Mouse (Mus musculus): ENCODE measurements around the gene Ap4b1. TPM values are rescaled to one million over a fixed set of nuclear protein-coding genes. Genes with fewer than 3 reads are reported as not detected.
"Not testable (repeated sequence)": the region's sequence is repeated elsewhere in the genome, so short reads cannot be mapped to it uniquely, and the experiment has no call there.

Ap4b1 gene
- polyA plus RNA-seq, 1 experiment from 2014 or later, result 25.1 TPM

DNA sequence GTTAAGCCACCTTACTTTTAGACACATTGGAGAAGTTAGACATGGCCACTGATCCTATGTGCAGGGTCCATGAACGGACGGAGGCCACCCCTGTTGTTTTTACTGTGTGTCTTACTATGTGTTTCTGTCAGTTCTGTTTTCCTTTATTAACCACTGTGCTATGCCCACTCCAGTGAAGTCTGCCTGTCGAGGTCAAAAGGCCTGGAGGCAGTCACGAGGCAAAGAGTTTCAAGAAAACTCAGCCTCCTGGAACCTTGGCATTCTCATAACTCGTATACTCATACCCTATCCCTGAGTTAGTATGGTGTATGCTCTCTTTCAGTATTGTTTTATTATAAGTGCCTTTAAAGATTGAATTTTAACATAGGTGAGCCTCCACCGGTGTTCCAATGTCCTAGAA lies 30.4 kb downstream of the Ap4b1 start:
- 96% methylated on average over 6 of the region's 6 CpGs for WGBS
- no peak overlapping the region for H3K4me3 ChIP-seq (ENCODE audit: low read depth, low read length)

DNA sequence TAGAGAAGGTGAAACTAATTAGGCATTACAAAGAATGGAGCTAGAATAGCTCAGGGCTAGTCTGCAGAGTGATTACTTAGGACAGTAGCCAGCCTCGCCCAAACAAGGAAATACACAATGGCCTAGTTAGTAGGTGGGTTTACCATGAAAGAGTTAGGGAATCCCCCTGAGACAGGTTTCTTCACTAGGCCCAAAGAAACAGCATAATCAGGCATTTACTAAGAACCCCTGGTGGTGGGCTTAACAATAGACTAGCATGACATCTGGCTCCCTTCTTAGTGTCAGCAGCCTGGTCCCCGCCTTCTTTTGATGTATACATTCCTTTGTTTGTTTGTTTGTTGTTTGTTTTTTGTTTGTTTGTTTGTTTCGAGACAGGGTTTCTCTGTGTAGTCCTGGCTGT lies 30.9 kb downstream of the Ap4b1 start:
- ATAC-seq (ENCODE audit: low read depth); H3K9ac ChIP-seq (replicated peaks; ENCODE audit: low read depth, low read length); H3K36me3 ChIP-seq (ENCODE audit: control insufficient read depth, insufficient read depth, low read length); H3K9me3 ChIP-seq (ENCODE audit: control insufficient read depth, low read length); H3K27me3 ChIP-seq (ENCODE audit: control insufficient read depth, insufficient read depth, low read length); H3K4me2 ChIP-seq (ENCODE audit: low read depth, low read length); H3K4me3 ChIP-seq (ENCODE audit: low read depth, low read length); H3K27ac ChIP-seq (ENCODE audit: low read depth, low read length); H3K4me1 ChIP-seq (ENCODE audit: control insufficient read depth, insufficient read depth, low read length): not testable (repeated sequence)
- 75% methylated on average over 3 of the region's 3 CpGs for WGBS

More for the DNA sequence above, 30.4 kb downstream of the Ap4b1 start:
- ATAC-seq (ENCODE audit: low read depth), result no peak
- Histone ChIP-seq H3K4me1 (ENCODE audit: control insufficient read depth, insufficient read depth, low read length) (no peaks in the 10 kb centered on the region), H3K36me3 (ENCODE audit: control insufficient read depth, insufficient read depth, low read length) (no peaks in the 10 kb centered on the region), H3K4me2 (ENCODE audit: low read depth, low read length) (no peak overlapping the region), H3K9me3 (ENCODE audit: control insufficient read depth, low read length) (no peaks in the 10 kb centered on the region), H3K27me3 (ENCODE audit: control insufficient read depth, insufficient read depth, low read length) (no peaks in the 10 kb centered on the region), H3K9ac (replicated peaks; ENCODE audit: low read depth, low read length) (no peak overlapping the region), H3K27ac (ENCODE audit: low read depth, low read length) (no peak overlapping the region)

DNA sequence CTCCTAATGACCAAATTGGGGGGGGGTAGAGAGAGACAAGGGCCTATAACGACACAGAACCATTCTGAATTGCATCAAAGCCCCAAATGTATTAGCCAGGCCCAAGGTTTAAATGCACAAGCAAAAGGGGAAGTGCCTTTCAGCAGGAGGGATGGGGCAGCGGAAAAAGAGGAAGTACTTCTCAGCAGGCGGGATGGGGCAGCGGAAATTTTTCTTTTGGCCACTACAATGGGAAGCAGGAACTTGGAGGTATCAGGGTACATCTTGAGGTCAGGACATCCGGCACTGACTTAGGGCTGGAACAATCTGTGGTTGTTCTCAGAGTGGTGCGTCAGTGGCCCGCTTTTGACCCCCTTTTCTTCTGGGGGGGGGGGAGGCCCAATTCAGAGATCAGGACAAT lies 31.6 kb downstream of the Ap4b1 start:
- H3K4me3 ChIP-seq (ENCODE audit: low read depth, low read length); H3K9ac ChIP-seq (replicated peaks; ENCODE audit: low read depth, low read length); H3K36me3 ChIP-seq (ENCODE audit: control insufficient read depth, insufficient read depth, low read length); H3K27ac ChIP-seq (ENCODE audit: low read depth, low read length); H3K4me1 ChIP-seq (ENCODE audit: control insufficient read depth, insufficient read depth, low read length); H3K27me3 ChIP-seq (ENCODE audit: control insufficient read depth, insufficient read depth, low read length); H3K4me2 ChIP-seq (ENCODE audit: low read depth, low read length); ATAC-seq (ENCODE audit: low read depth); H3K9me3 ChIP-seq (ENCODE audit: control insufficient read depth, low read length): not testable (repeated sequence)
- 93% methylated on average over 7 of the region's 7 CpGs for WGBS

DNA sequence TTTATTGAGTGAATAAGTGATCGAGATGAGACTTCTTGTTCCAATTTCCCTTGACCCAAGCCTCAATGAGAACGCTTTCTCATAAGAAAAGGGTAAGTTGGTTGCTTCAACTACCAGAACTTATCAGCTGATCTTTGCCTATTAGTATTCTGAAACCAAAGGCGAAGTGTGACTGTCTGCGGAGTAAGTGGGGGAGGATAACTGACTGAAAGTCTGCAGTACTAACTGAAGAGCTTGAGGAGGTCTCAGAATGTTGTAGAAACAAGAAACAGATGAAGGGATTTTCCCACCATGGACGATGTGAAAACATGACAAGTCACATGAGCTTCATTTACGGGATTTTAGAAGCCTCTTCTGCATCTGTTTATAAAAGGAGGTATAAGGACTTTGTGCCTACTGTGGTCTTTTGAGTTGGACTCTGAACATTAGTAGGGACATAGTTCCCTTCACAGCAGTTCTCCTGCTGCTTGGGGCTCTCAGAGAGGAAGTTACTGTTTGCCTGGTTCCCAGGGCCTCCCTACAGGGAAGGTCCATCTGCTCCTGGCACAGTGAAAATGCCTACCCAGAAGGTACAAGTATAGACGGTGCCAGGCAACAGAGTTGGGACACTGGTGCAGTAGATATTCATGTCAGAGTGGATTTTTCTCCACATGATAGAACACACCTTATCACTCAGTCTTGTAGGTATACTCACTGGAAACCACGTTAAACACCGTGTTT lies 41.5 kb downstream of the Ap4b1 start:
- H3K4me1 ChIP-seq (ENCODE audit: control insufficient read depth, insufficient read depth, low read length), result no peaks in the 10 kb centered on the region
- WGBS, result 87% methylated on average over 9 of the region's 9 CpGs
- ATAC-seq (ENCODE audit: low read depth), result no peak

DNA sequence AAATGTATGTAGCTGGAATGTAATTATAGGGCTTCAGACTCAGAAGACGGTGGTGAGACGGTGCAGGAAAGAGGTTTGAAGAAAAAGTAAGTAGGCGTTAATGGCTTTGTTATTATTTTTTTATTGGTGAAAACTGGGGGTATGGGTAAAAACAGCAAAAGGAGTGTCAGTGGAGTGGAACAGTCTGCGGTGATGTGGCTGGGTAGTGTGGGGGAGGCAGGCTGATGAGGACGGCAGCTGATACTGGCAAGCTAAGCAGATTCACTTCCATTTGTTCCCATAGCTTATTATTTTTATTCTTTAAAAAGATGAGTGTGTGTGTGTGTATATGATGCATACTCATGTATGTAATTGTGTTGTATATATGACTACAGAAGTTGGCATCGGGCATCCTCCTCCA lies 42.2 kb downstream of the Ap4b1 start:
- Histone ChIP-seq H3K27ac (ENCODE audit: low read depth, low read length) (no peak overlapping the region), H3K27me3 (ENCODE audit: control insufficient read depth, insufficient read depth, low read length) (no peaks in the 10 kb centered on the region), H3K4me2 (ENCODE audit: low read depth, low read length) (no peak overlapping the region), H3K36me3 (ENCODE audit: control insufficient read depth, insufficient read depth, low read length) (no peaks in the 10 kb centered on the region), H3K9ac (replicated peaks; ENCODE audit: low read depth, low read length) (no peak overlapping the region), H3K4me3 (ENCODE audit: low read depth, low read length) (no peak overlapping the region), H3K4me1 (ENCODE audit: control insufficient read depth, insufficient read depth, low read length) (no peaks in the 10 kb centered on the region), H3K9me3 (ENCODE audit: control insufficient read depth, low read length) (no peaks in the 10 kb centered on the region)
- WGBS, result 90% methylated on average over 6 of the region's 6 CpGs
- ATAC-seq (ENCODE audit: low read depth), result no peak

More for the DNA sequence above, 41.5 kb downstream of the Ap4b1 start:
- Histone ChIP-seq H3K4me3 (ENCODE audit: low read depth, low read length) (no peak overlapping the region), H3K9me3 (ENCODE audit: control insufficient read depth, low read length) (no peaks in the 10 kb centered on the region), H3K4me2 (ENCODE audit: low read depth, low read length) (no peak overlapping the region), H3K27me3 (ENCODE audit: control insufficient read depth, insufficient read depth, low read length) (no peaks in the 10 kb centered on the region), H3K36me3 (ENCODE audit: control insufficient read depth, insufficient read depth, low read length) (no peaks in the 10 kb centered on the region), H3K27ac (ENCODE audit: low read depth, low read length) (no peak overlapping the region), H3K9ac (replicated peaks; ENCODE audit: low read depth, low read length) (no peak overlapping the region)

DNA sequence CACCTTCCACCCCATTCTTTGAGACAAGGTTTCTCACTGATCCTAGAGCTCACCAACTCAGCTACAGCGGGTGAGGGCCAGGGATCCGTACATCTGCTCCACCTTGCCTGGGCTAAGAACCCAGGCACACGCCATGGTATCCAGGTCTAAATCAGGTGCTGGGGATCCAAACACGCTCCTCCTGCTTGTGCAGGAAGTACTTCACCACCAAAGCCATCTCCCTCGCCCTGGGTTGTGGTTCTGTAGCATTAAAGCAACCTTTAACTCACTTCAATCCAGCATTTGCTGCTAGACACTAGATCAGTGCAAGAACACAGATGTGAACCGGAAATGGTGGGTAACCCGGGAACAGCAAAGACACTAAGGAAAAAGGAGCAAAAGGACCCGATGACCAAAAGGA lies 42.6 kb downstream of the Ap4b1 start:
- no peak overlapping the region for H3K4me2 ChIP-seq (ENCODE audit: low read depth, low read length)
- no peaks in the 10 kb centered on the region for H3K4me1 ChIP-seq (ENCODE audit: control insufficient read depth, insufficient read depth, low read length)
- H3K27me3 ChIP-seq (ENCODE audit: control insufficient read depth, insufficient read depth, low read length), result no peaks in the 10 kb centered on the region
- H3K9me3 ChIP-seq (ENCODE audit: control insufficient read depth, low read length), result no peaks in the 10 kb centered on the region
- 83% methylated on average over 8 of the region's 8 CpGs for WGBS
- H3K9ac ChIP-seq (replicated peaks; ENCODE audit: low read depth, low read length), result no peak overlapping the region
- ATAC-seq (ENCODE audit: low read depth), result no peak
- H3K4me3 ChIP-seq (ENCODE audit: low read depth, low read length), result no peak overlapping the region
- H3K36me3 ChIP-seq (ENCODE audit: control insufficient read depth, insufficient read depth, low read length), result no peaks in the 10 kb centered on the region
- H3K27ac ChIP-seq (ENCODE audit: low read depth, low read length), result no peak overlapping the region

DNA sequence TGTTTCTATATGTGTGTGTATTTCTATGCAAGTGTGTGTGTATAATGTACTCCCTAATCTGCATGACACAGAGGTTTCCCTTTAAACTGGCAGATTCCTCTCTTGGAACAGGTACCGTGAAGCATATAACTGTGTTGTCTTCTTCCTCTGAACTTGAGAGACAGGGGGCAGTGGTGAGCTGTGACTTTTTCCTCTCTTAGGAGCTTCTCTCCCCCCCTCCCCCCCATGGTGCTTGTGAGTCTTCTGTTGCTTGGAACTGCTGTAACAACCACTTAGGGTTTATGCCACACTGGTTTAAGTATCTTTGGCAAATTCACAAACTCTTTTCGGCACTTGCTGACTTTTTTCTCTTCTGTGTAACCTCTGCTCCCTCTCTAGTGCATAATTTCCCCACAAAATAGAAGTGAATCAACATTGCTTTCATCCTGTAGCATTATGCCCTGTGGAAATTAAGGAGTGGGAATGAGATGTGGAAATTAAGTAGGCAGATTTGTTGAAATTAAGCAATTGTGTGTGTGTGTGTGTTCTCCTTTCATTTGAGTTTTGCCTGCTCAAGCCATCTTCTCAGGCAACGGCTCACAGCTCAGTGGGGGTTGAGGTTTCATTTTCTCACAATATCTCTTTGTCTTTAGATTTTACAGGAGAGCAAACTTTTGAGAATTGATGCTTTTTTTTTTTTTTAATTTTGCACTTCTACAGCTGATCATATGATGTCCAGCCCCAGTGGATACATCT lies 43.4 kb downstream of the Ap4b1 start:
- WGBS, result 64% methylated on average over 3 of the region's 3 CpGs

DNA sequence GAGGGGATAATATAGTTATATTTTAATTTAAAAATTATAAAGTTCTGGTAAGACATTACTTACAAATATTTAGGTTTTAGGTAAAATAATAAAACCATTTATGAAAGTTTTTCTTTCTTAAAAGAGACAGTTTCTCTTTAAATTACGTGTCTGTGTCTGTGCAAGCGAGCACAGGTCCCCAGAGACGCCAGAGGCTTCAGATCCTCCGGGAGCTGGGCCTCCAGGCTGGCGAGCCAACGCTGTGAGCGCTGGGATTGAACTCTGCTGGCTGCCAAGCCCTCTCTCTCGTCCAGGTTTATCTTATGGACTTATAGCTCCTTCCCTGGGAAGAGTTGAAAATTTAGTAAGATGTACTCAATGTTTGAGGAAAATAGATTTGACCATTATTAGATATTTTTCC lies 44.5 kb downstream of the Ap4b1 start:
- no peaks in the 10 kb centered on the region for H3K27me3 ChIP-seq (ENCODE audit: control insufficient read depth, insufficient read depth, low read length)
- H3K4me1 ChIP-seq (ENCODE audit: control insufficient read depth, insufficient read depth, low read length), result no peaks in the 10 kb centered on the region
- H3K4me2 ChIP-seq (ENCODE audit: low read depth, low read length), result no peak overlapping the region
- H3K4me3 ChIP-seq (ENCODE audit: low read depth, low read length), result no peak overlapping the region
- H3K27ac ChIP-seq (ENCODE audit: low read depth, low read length), result no peak overlapping the region
- no peak overlapping the region for H3K9ac ChIP-seq (replicated peaks; ENCODE audit: low read depth, low read length)
- no peak for ATAC-seq (ENCODE audit: low read depth)
- no peaks in the 10 kb centered on the region for H3K9me3 ChIP-seq (ENCODE audit: control insufficient read depth, low read length)
- H3K36me3 ChIP-seq (ENCODE audit: control insufficient read depth, insufficient read depth, low read length), result no peaks in the 10 kb centered on the region
- WGBS, result 66% methylated on average over 8 of the region's 8 CpGs

More for the DNA sequence above, 43.4 kb downstream of the Ap4b1 start:
- H3K9me3 ChIP-seq (ENCODE audit: control insufficient read depth, low read length), result no peaks in the 10 kb centered on the region
- H3K27me3 ChIP-seq (ENCODE audit: control insufficient read depth, insufficient read depth, low read length), result no peaks in the 10 kb centered on the region
- no peaks in the 10 kb centered on the region for H3K36me3 ChIP-seq (ENCODE audit: control insufficient read depth, insufficient read depth, low read length)
- H3K4me3 ChIP-seq (ENCODE audit: low read depth, low read length), result no peak overlapping the region
- no peak overlapping the region for H3K4me2 ChIP-seq (ENCODE audit: low read depth, low read length)
- ATAC-seq (ENCODE audit: low read depth), result no peak
- H3K4me1 ChIP-seq (ENCODE audit: control insufficient read depth, insufficient read depth, low read length), result no peaks in the 10 kb centered on the region
- no peak overlapping the region for H3K27ac ChIP-seq (ENCODE audit: low read depth, low read length)
- H3K9ac ChIP-seq (replicated peaks; ENCODE audit: low read depth, low read length), result no peak overlapping the region

DNA sequence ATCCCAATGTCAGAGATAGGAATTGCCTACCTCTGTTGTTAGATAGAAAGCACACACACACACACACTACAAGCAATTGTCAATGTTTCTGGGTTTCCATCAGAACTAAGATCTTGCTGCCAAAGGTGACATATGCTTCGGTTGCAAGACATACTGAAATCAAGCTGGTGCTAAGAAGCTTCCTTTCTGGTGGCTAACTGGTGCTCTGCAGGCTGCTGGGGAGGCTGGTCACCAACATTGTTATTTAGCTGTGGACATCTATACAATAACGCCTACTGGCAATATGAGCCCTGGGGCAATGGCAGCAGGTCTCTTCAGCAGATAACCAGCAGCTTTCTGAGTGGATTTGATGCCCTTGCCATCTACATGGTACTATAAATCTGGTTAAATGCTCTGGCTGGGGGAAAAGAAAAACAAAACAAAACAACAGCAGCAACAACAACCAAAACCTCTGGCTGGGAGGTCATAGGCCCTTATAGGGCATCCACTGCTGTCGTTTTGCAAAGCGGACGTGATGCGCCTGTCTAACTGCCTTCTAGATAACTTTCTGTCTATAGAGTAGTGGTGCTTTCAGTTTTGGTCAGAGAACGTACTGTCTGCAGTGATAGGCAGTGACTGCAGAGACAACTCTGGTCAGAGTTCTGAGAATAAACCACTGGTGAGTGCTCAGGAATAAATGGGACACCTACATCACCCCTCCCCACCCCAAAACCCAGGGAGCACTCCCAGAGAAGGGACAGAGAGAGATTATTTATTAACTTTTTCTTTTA lies 47.9 kb downstream of the Ap4b1 start:
- ATAC-seq (ENCODE audit: low read depth), result no peak
- no peak overlapping the region for H3K4me2 ChIP-seq (ENCODE audit: low read depth, low read length)
- no peak overlapping the region for H3K4me3 ChIP-seq (ENCODE audit: low read depth, low read length)
- no peak overlapping the region for H3K27ac ChIP-seq (ENCODE audit: low read depth, low read length)
- no peak overlapping the region for H3K9ac ChIP-seq (replicated peaks; ENCODE audit: low read depth, low read length)
- H3K9me3 ChIP-seq (ENCODE audit: control insufficient read depth, low read length), result no peaks in the 10 kb centered on the region
- 89% methylated on average over 7 of the region's 7 CpGs for WGBS
- no peaks in the 10 kb centered on the region for H3K27me3 ChIP-seq (ENCODE audit: control insufficient read depth, insufficient read depth, low read length)
- H3K36me3 ChIP-seq (ENCODE audit: control insufficient read depth, insufficient read depth, low read length), result no peaks in the 10 kb centered on the region
- H3K4me1 ChIP-seq (ENCODE audit: control insufficient read depth, insufficient read depth, low read length), result 0 out of 2 replicates have a peak, but pooled peaks cover 2% of the 10 kb centered on the region

Data from neural tube, embryonic 14.5 days (tissue).